Mouse (Mus musculus) embryo, embryonic 10 days (tissue): Measurements from ENCODE around the gene Sh3bgrl3.
A peak's percentile ranks its signal among the peaks of the same experiment; 100 is the strongest.
"Not testable (repeated sequence)": the region's sequence is repeated elsewhere in the genome, so short reads cannot be mapped to it uniquely, and the experiment has no call there.

Source experiments
- DNase-seq: peaks from one replicate; pipeline ENCODE4 v3.0.0-alpha.2; 2015; ENCODE audit warnings: low spot score

The Sh3bgrl3 gene

GRCm38 (mm10) chr4:134128221-134128982 lies at the start of gene Sh3bgrl3:
Sh3bgrl3 (minus strand) TSS chr4:134128789.
- DNase-seq = peak; percentile 93

- no peak for DNase-seq
These were observed 43.8 kb upstream of the Sh3bgrl3 start for GRCm38 (mm10) chr4:134172391-134172790.

DNA sequence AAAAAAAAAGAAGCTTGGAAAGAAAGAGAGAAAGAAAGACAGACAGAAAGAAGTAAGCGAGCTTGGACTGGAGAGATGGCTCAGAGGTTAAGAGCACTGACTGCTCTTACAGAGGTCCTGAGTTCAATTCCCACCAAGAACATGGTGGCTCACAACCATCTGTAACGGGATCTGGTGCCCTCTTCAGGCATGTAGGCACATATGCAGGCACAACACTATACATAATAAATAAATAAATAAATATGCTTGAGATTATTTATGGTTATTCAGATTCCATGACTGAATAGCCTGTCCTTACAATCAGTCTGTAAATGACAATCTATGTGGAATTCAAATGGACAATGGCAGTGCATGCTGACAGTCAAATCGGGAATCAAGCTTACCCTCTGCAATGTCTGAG lies 38.3 kb upstream of the Sh3bgrl3 start:
- no peak for DNase-seq

- DNase-seq = no peak
These were observed 37.2 kb upstream of the Sh3bgrl3 start for GRCm38 (mm10) chr4:134165548-134166465.

- no peak for DNase-seq
These were observed 36.4 kb upstream of the Sh3bgrl3 start for GRCm38 (mm10) chr4:134165024-134165423.

- no peak for DNase-seq
These were observed 36.0 kb upstream of the Sh3bgrl3 start for GRCm38 (mm10) chr4:134164591-134164990.

- DNase-seq = peak; percentile 24
These were observed 31.5 kb upstream of the Sh3bgrl3 start for GRCm38 (mm10) chr4:134160071-134160470.

DNA sequence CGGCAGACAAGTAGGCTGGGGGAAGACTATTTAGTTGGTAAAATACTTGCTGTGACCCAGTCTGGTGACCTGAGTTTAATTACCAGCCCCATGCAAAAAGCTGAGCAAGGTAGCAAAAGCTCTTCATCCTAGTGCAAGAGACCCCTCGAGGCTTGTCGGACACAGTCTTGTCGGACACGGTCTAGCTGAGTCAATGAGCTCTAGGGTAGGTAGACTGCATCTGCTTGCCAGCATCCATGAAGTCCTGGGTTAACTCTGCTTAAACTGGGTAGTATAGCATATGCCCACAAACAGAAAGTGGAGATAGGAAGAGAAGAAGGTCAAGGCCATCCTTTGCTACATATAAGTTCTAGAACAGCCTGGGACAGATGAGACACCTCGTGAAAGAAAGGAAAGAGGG lies 30.2 kb upstream of the Sh3bgrl3 start:
- no peak for DNase-seq

GRCm38 (mm10) chr4:134157558-134157957 lies 29.0 kb upstream of the Sh3bgrl3 start:
- DNase-seq = no peak

DNA sequence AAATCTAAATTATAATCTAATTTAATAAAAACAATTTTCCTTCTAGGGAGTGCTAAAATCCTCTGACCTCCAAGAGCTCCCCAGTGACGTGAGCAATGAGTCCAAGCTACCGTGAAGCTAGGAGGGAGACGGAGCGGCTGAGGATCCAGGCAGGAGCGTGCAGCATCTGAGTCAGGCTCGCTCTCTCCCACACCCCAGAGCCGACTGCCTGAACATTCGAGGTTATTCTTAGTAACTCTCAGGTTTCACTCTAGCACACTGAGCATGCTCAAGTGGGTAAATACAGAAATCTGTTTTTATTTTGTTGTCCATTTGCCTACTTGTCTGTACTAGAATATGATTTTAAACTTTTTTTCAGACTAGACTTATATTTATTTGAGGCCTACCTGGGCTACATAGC lies 28.2 kb upstream of the Sh3bgrl3 start:
- DNase-seq = no peak

DNA sequence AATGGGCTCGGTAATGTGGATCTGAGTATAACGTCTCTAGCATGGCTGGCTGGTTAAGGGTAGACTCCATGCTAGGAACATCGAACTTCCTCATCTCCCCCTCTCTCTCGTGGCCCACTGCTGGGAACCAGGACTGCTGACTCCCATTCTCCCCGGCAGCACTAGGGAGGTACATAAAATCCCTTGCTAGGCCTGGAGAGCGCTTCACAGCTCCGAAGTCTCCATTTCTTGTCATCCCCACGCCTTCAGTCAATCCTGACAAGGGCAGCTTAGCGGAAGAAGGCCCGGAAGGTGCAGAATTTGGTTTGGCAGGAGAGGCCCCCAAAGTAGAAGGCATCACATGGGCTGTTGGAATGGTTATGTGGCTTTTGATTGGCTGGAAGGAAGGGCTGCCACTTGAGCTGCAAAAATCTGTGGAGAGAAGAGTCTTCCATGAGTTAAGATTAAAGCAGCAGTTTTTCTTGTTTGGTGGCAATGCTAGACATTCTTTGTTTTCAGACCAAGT lies 27.4 kb upstream of the Sh3bgrl3 start:
- no peak for DNase-seq

GRCm38 (mm10) chr4:134155531-134155930 lies 26.9 kb upstream of the Sh3bgrl3 start:
- no peak for DNase-seq

DNA sequence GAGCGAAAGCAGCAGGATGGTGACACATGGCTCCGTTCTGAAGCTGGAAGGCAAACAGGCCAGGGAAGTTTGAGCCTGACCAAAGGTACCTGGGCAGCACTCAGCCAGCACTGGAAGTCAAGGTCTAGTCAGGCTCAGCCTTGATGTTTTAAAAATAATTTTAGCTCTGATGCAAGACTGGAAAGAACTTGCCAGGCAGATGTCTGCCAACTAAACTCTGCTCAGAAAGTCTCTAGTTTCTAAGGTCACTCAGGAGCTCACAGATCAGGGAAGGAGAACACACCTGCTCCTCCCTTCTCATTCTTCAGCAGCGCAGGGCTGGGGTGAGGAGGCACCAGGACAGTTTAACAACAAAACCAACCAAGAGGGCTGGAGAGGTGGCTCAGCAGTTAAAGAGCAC lies 25.8 kb upstream of the Sh3bgrl3 start:
- no peak for DNase-seq

GRCm38 (mm10) chr4:134153656-134154055 lies 25.1 kb upstream of the Sh3bgrl3 start:
- no peak for DNase-seq

DNA sequence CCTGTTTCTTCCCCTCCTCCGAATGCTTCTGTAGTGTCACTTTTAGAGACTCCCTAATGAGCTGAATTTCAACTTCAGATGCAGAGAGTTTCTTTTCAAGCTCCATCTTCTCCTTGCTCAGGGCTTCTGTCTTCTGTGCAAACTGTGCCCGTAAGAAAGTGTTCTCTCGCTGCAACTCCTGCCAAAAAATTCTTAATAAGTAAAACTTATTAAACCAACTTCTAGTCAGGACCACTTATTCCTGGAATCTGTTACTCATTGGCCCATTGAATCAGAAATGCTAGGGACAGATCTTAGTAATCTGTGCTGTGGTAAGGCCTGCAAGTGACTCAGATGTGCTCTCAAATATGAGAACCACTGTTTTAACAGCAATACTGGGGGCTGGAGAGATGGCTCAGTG lies 23.5 kb upstream of the Sh3bgrl3 start:
- no peak for DNase-seq

DNA sequence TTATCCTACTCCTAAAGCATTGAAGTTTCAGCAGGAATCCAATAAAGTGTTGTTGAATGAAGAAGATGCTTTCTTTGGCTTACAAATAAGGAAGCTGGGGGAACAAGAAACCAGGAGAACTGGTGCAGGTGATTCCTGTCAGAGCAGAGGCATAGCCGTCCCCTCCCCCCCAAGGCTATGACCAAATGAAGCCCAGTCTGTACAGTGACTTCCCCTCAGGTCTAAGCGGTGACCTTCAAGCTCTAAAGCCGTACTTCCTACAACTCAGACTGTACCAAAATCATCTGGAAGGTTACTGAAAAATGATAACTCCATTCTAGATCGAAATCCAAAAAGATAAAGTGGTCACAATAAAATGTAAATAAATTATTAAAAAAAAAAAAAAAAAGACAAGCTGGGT lies 20.8 kb upstream of the Sh3bgrl3 start:
- no peak for DNase-seq

- not testable (repeated sequence) for DNase-seq
These were observed 15.7 kb upstream of the Sh3bgrl3 start for GRCm38 (mm10) chr4:134144297-134144696.

GRCm38 (mm10) chr4:134138857-134139256 lies 10.3 kb upstream of the Sh3bgrl3 start:
- no peak for DNase-seq

DNA sequence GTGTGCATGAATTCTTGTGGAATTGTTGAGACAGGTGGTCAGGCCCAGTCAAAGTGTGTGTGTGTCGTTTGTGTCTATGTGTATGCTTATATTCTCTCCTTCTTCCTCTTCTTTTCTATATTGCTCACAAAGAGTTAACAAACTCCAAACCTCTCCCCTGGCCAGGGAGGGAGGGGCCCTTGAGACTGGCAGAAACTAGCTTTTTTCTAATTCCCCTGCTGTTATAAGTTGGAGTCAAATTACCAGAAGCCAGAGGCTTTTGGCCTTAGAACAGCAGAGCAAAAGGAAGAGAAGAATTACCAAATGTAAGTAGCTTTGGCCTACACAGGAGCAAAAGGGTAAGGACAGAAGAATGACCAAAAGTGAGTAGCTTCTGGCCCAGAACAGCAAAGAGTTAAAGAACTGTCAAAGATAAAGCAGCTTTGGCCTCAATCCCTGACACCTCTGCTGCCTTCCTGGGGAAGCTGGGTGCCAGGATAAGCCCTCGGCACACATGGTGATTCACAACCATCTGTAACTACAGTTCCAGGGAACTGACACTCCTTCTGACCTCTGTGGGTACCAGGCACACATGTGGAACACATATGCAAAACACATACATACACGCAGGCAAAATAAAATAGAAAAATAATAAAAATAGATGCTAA lies 7.8 kb upstream of the Sh3bgrl3 start:
- DNase-seq = no peak

GRCm38 (mm10) chr4:134132519-134133095 lies 4.0 kb upstream of the Sh3bgrl3 start:
- DNase-seq = no peak

DNA sequence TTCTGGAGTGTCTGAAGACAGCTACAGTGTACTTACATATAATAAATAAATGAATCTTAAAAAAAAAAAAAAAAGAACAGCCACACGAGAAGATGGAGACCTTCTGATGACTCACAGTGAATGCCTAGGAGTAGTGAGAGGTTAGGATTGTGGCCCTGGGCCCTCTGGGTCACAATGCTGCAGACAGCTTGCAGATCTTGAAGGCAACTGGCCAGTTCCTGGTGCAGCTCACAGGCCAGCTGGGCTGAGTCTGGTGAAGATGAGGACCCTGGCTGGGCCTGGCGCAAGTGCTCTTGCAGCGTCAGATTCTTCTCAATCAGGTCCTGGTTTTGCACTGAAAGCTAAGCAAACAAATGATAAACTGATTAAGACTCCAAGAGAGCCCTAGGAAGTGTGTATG lies 3.5 kb upstream of the Sh3bgrl3 start:
- no peak for DNase-seq

DNA sequence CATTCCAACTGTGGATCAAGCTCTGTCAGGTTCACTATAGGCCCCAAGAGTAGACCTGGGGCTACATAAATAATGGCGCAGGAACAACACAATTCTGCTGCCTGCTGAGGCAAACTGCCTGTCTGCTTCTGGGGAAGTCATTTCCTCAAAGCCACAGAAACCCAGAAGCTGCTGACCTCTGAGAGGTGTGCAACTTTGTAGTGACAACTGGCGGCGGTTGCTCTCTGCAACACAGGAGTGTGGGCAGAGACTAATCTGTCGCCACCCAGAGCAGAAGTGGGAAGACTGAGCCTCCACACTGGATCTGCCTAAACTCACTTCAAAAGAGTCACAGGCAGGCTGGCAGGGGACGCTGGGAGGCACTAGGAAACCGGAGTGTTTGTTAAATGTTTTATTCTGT lies 893 bp upstream of the Sh3bgrl3 start:
- DNase-seq = no peak
